Mouse (Mus musculus): Measurements from ENCODE around the gene Sh3gl3.

The Sh3gl3 gene

DNA sequence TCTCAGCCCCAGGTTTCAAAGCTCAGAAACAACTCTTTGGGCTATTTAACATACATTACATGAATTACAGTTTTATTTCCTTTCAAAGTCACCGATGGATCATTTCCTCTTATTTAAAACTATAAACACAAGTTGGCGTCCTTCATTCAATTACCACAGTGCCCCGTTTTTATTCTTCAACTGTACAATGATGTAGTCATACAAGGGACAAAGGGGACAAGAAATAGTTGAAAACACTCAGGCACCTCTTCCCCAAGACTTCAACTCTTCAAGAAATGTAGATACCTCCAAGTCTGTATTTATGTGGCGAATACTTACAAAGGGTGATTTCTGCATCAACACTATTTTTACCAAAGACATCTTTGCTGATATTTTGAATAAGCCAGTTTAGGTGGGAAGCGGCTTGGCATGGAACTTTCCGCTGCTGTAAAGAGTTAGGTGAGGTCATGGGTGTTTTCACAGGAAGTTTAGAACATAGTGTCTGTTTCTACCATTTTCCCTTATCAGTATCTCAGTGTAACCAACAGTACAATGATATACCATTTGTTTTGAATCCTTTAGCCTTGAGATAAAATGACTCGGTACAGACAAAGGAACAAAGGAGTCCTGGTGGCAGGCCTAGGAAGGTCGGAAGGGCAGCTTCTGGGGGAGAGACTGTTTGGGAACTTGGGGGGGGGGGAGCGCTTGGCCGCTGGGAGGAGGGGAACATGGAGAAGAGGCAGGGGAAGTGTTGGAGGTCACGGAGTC is 62.7 kb downstream of the Sh3gl3 start:
- DNase-seq: peak; percentile 28

DNA sequence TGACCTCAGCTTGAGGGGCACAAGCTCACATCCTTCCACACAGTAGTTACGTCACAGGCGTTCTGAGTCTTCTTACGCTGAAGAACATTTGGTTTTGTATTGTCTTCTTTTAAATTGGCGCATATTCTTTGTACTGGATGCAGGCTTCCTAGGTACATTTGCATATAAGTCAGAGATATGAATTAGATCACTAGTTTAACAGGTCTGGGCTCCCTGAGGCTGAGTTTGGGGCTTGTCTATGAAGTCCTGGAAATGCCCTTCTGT is 63.2 kb downstream of the Sh3gl3 start:
- DNase-seq: no peak

DNA sequence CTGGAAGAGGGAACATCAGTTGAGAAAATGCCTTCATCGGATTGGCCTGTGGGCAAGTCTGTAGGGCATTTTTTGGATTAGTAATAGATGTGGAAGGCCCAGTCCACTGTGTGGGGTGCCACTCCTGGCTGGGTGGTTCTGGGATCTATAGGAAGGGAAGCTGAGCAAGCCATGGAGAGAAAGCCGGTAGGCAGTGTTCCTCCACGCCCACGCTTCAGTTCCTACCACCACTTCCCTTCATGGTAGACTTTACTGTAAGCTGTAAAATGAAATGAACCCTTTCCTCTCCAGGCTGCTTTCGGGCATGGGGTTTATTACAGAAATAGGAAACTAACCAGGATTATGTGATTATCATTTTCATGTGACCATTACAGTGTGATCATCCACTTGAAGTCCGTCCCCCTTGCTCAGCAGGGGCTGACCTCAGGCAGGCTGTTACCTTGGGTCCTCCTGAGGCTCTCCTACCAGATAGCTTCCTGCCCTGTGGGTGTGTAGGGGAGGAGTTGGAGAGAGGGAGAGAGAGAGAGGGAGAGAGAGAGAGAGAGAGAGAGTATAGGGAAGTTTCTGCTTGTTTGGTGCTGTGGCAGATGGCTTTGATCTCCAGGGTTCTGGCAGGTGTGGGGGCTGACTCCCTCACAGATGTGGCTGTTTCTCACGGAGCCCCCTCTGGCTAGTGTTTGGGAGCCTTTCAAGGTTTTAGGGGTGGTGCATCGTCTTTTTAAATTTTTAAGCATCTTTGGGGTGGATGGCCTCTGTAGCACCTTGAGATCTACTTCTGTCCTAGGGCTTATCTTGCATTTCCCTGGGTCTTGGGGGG is 67.0 kb downstream of the Sh3gl3 start:
- no peak for DNase-seq

DNA sequence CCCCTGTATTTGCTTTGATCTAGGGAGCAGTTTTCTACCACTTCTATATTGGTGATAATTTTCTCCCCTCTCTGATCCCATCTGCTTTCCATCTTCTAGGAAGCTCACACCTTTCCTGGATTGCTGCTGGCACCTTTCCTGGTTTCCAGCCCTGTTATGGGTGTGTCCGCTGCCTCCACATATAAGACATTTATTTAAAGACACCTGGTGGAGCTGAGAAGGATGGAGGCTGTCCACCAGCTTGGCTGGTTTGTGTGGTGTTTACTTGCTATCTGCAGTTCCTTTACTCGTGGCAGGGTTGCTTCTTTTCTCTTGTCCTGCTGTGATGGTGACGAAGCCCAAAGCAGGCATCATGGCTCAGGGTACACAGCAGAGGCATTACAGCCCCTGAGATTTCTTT is 71.1 kb downstream of the Sh3gl3 start:
- no peak for DNase-seq

DNA sequence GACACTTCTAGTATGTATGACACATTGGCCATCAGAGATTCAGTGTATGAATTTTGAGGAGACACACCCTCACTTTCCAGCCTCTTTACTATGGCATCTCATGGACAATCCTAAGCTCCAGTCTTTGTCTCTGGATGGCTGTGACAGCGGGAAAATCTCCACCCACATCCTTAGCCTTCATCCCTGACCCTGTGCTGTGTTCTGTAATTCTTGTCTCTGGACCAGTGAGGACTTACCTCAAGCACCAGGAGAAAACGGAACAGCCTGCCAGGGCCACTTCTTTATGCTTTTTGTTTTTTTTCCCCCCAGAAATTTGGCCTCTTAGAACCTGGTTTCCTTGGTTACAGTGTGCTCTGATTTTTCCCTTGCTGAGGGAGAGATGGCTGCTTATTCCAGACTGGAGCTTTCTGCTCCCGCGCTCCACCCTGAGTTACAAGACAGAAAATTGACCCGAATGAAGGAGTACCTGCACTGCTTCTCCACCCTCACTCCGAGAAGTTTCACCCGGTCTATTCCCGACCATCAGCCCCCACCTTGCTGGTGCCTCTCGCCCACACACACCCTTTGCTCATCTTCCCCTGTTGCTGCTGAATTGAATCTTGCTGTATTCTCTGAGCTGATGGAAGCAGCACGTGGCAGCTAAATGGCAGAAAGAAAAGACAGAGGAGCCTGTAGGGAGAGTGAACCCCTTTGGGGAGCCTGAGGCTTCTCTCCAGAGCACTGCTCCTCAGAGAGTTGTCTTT is 75.5 kb downstream of the Sh3gl3 start:
- no peak for DNase-seq

DNA sequence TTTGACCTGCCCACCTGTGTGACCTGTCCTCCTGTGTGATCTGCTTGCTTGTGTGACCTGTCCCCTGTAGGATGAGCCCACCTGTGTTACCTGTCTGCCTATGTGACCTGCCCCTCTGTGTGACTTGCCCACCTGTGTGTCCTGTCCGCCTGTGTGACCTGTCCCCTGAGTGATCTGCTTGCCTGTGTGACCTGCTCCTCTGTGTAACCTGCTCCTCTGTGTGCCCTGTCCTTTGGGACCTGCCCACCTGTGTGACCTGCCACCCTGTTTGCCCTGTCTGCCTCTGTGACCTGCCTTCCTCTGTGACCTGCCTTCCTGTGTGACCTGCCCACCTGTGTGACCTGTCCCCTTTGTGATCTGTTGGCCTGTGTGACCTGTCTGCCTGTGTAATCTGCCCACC is 79.7 kb downstream of the Sh3gl3 start:
- DNase-seq: no peak

DNA sequence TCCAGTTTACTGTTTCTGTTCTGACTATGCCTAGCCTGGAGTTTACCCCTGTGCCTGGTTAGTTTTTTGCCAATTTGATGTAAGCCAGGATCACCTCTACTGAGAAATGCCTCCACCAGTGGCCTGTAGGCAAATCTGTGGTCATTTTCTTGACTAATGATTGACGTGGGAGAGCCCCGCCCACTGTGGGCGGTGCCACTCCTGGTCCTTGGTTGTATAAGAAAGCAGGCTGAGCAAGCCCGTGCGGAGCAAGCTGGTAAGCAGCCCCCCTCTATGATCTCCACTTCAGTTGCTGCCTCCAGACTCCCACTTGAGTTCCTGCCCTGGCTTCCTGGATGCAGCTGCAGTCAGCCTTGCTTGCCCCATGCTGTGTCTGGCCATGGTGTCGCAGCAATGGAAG is 83.3 kb downstream of the Sh3gl3 start:
- no peak for DNase-seq

DNA sequence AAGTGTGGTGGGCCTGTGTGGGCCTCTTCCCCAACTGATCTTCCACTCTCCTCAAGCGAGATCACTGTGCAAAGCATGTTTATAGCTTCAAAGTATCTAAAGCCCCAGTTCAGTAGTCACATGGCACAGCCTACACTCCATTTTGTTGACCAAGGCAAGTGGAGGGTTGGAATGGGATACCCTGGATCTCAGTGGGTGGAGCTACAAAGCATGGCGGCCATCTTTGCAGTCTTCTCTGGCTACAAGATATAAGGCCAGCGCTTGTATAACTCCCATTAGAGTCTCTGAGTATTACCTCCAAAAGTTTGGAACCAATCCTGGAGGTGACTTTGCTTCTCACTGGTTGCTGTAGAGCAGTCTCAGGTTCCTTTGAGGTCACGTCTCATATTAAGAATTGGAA is 83.9 kb downstream of the Sh3gl3 start:
- no peak for DNase-seq

DNA sequence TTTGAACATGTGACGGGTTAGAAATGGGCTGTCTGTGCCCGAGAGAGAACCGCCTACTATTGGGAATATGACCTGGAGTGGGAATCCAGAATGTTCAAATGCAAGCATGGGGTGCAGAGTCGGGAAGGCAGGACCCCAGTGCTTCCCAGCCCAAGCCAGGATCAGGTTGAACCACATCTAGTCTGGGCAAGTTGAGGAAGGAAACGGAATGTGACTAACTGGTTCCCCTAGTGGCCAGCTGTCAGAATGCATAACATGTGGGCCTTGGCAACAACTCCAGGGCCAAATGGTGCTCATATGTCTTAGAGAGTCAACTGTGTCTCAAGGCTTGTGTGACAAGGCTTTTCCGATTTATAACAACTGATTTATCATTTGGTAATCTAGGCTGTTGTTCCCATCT is 86.6 kb downstream of the Sh3gl3 start:
- peak; percentile 75 for DNase-seq

DNA sequence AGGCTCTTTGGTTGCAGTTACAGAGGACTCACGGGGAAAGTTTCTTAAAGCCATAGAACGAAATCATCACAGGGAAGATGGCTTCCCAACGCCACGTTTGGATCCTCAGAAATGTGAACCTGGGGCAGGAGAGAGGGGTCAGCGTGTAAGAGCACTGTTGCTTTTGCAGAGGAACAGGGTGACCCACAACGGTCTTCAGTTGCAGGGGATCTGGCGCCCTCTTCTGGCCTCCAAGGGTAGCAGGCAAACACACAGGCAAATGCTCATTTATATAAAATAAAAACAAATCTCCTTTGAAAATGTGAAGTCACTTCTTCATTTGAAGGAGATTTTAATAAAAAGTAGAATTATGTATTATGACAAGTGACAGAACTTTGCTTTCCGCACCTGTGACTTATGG is 89.5 kb downstream of the Sh3gl3 start:
- peak; percentile 69 for DNase-seq

DNA sequence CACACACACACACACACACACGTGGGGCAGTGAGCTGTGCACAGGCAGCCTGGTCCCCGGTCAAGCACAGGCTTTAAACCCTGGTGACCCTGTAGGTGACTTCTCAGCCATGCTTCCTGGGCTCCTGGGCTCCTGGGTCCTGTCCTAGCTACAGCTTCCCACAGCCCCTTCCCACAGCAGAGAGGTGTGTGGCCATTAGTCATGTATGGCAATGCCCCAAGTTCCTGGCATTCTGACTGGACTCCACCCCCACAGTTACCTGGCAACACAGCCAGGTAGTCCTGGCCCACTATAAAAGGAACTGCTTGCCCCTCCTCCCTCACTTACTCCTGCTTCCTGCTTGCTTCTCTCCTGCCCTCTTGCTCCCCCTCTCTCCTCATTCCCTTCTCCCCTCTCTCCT is 90.5 kb downstream of the Sh3gl3 start:
- peak; percentile 57 for DNase-seq

DNA sequence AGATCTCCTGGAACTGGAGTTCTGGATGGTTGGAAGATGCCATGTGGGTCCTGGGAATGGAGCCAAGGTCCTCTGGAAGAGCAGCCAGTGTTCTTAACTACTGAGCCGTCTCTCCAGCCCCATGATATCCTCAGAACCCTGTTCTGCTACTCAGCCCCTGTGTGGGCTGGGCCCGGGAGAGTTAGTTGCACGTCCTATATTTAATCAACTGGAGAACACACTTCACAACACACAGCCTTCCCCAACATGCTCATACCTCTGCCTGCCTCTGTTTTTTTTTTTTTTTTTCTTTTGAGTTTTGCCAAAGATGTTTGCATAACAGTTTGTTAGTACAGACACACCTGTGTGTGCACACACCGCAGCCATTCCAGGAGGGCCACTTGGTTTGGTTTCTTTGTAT is 91.7 kb downstream of the Sh3gl3 start:
- no peak for DNase-seq

DNA sequence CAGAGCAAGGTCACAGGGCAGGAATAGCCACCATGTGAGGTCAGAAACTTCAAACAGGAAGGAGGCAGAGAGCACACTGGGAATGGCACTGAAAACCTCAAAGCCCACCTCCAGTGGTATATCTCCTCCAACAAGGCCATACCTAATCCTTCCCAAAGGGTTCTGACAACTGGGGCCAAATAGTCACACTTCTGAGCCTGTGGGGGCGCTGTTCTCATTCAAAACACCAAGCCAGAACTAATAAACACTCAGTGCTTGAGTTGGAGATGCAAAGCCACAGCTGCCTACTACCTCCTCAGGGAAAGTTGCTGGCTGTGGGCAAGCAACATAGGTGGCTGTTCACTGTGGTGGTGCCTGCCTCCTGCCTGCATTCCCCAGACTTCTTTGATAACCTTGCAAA is 96.3 kb downstream of the Sh3gl3 start:
- DNase-seq: no peak

DNA sequence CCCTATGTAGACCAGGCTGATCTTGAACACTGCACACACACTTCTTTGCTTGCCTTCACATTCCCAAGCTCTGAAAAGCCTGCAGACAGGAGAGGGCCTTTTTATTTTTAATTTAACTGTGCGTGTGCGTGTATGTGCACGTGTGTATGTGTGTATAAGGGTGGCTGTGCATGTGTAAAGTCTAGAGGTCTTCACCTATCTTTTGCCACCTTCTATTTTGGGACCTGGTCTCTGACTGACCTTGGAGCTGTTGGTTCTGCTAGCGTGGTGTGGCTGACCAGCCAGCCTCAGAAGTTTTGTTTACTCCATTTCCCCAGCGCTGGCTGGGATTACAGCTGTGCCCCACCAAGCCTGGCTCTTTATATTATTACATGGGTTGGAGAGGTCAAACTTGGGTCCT is 98.1 kb downstream of the Sh3gl3 start:
- DNase-seq: no peak

DNA sequence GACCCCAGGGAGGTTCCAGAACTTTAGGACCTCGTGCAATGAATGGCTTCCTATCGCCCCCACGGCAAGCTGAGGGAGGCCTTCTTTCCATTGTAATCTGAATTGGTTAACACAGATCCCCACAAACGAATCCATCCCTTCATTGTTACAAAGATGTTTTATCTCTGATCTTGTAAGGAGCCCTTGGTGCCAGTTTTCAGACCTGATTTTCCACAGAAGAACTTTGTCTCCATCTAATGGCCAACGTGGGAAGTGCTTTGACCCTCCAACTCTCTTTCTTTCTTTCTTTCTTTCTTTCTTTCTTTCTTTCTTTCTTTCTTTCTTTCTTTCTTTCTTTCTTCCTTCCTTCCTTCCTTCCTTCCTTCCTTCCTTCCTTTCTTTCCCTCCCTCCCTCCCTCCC is 99.2 kb downstream of the Sh3gl3 start:
- DNase-seq: peak; percentile 69

DNA sequence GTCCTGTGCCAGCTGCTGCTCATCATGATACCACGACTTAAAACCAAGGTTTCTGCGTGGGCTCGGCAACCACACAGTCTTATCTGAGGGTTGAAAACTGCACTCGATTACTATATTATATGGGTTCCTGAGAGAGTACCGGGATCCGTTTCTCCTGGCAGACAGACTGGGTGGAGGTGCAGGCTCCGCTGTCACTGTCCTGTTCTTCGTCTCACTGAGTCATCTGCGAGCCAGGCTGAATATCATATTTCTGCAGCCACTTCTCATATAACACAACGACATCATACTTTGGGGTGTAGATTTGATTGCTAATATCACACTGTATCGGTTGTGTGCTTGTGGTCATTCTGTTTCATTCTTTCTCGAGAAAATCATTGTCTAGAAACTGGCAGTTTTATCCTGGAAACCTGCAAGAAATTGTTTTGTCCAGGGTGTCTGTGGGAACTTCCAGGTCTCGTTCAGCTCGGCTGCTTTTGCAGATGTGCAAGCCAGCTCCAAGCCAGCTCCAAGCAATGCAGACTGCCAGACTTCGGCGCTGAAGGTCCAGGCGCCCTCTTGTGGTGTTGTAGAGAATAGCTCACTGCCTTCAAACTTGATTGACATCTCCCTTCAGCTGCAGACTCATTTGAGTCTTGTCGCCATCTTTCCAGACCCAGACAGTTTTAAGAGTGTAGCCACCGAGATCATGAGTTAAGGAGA is 100.5 kb downstream of the Sh3gl3 start:
- DNase-seq: peak; percentile 72

DNA sequence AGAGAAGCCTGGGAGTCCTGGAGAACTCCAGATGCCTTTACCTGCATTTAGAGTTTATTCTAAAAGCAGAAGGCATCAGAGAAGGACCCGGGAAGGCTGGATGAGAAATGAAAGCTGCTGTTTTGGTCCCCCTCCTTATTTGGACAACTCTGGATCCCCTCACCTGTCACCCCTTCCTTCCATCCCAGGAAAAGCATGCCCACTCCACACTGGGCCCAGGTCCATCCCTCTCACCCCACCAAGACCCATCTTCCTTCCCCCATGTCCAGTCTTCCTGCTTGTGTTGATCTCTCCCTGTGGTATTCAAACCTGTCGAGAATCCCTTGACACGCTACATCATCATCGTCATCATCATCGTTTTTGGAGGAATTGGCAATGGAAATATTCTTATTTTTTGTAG is 101.3 kb downstream of the Sh3gl3 start:
- DNase-seq: no peak

DNA sequence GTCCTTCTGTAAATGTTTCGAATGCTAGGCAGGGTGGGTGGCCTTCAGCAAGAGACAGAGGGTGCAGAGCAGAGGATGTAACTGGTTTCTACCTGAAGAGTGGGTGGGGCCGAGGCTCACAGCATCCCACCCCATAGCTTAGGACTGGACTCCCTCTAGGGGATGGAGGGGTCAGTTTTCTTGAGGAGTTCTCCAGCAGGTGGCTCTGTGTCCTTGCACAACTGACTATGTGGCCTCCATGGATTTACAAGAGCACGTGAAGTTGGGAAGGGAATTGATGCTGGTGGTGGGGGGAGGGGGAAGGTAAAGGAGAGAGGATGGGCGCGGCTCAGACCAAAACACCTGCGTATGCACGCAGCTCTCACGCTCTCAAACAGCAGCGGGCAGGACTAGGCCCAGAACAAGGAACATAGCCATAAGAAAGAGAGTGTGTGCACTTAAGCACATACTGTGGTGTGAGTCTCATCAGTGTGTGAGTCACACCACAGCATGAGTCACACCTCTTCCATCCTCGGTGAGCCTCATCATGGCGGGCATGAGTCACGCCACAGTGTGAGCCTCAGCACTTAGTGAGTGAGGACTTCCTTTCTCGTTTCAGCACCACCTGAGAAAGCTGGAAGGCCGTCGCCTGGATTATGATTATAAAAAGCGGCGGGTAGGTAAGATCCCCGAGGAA is 102.0 kb downstream of the Sh3gl3 start:
- no peak for DNase-seq

DNA sequence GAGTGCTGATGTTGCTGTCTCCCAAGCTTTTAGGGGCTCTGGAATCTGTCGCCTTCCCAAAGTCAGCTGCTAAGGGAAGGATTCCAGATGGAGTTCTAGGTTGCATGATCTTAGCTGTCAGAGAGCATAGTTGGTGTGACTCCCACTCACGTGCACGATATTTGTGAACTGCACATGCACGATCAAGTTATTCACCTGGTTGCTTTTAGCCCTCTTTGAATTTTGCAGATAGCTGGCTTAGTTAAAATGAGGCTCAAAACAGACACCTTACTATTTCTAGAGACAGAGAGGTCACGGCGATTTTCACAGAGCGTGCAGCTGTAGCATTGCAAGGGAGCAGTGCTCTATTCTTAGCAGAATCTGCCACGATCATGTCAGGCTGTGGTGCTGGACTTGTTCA is 108.4 kb downstream of the Sh3gl3 start:
- peak; percentile 34 for DNase-seq

DNA sequence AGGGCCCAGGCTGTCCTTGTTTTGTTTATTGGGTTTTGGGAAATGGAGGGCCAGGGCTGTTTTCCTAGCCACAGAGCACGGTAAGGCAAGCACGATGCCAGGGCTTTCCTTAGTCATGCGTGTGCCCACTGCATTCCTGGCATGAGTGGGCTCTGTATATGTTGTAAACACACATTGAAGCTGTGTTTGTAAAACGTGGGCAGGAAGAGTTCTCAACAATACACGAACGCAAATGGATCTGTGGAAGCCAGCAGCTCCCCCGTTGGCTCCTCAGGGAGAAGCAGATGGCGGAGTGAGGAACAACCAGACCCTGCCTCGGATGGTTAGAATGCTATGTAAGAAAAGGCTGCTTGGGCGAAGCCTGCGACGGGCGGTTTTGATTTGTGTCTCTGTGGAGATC is 108.8 kb downstream of the Sh3gl3 start:
- no peak for DNase-seq

DNA sequence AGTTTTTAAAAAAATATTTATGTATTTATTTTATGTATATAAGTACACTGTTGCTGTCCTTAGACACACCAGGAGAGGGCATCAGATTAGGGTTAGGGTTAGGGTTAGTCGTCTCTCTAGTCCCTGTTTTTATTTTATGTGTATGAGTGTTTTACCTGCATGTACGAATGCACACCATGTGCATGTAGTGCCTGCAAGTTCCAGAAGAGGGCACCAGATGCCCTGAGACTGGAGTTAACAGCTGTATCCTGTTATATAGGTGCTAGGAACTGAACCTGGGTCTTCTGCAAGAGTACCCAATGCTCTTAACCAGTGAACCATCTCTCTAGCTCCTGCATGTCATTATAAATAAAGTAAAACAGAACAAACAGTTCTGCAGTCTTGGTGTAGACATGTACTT is 113.6 kb downstream of the Sh3gl3 start:
- no peak for DNase-seq

DNA sequence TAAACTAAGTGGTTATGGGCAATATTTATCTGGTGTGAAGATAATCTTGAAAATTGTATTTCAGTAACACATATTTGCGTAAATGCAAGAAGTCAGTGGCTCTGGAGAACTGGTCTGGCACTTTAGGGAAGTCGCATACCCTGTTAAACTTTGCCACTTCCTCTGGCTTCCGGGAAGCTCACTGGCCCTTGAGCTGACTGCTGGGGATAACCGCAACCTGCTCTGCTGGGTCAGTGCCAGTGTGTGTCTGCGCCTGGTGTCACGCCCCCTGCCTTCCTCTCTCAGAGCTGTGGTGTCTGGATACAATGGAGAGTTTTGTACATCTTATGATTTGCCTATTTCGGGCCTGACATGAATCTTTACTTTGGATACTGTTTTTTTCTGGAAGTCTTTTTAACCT is 119.8 kb downstream of the Sh3gl3 start:
- DNase-seq: no peak

DNA sequence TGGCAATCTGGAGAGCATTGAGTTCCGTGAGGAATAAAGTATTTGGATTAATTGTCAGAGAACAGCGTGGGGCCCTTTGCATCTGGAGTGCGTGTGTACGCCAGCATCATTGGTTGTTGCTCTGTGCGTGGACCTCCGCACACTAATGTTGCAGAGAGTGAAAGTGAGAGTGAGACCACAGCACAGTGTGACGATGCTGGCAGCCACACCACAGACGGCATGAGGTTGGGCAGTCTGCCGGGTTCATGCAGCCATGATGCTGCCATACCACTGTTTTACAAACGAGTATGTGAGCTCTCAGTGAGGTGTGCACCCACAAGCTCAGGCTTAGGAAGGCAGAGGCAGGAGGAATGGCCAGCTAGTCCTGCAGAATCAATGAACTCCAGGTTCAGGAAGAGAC is 120.4 kb downstream of the Sh3gl3 start:
- no peak for DNase-seq
